Mouse (Mus musculus): ENCODE results near the gene Itga8. TPM values are rescaled to one million over a fixed set of nuclear protein-coding genes. Genes with fewer than 3 reads are reported as not detected.
A peak's percentile ranks its signal among the peaks of the same experiment; 100 is the strongest.

Itga8 gene
- total RNA-seq (2012; rRNA removed) = 2.4 and 2.5 TPM in 2 replicates

DNA sequence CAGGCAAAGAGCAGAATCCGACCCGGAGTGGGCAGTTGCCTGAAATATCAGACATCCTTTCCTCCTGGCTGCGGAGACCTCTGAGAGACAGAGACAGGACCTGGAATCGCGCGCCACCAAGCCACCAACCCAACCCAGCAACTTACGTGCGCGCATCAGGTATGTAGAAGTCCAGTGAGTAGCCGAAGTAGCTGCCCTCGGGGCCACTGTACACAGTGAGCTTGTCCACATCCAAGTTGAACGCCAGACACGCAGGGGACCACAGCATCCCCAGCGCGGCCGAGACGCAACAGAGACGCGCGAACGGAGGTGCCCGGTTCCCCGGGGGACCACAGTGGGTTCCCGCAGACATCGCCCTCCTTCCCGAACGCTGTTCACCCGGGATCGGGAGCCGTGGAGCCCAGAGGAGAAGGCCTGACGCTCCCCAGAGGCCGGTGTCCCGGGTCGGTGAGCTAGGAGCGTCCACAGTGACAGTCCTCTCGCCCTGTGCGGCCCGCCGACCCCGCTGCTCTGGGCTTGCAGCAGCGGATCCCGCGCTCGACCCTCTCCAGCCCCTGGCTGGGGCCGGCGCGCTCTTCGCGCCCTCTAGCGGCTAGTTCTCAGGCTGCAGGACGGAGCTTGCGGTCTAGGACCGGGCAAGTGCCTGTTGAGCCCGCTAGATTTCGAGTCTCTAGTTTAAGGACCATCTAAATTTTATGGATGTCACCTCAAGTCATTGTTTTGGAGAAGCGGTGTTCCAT, at the start of gene Itga8:
Gene Itga8, minus strand, starts transcription at position 492 of the 740 bp plus-strand sequence.
- peak within 1 kb of the TSS; percentile 75 for H3K9ac ChIP-seq (ENCODE audit: insufficient read depth, low read depth, low read length, poor library complexity, severe bottlenecking)
- TF ChIP-seq ZC3H11A (IDR thresholded peaks at IDR 0.05; ENCODE audit: borderline replicate concordance, low read depth, low read length) = peak; percentile 57; the same call in 1 of the 2 replicates
- no peak for TF ChIP-seq ZNF384 (IDR thresholded peaks at IDR 0.05; ENCODE audit: low read depth, low read length)
- H3K36me3 ChIP-seq (ENCODE audit: control insufficient read depth, insufficient read depth, low read length, poor library complexity, severe bottlenecking) = no peaks in the 10 kb centered on the region
- H3K9me3 ChIP-seq (ENCODE audit: control insufficient read depth, insufficient read depth, low read depth, low read length) = no peaks in the 10 kb centered on the region
- peak within 1 kb of the TSS; percentile 71 to 76 for H3K4me3 ChIP-seq (ENCODE audit: insufficient read depth in 1 of 2, low read depth in 1 of 2, low read length in 2 of 2, poor library complexity in 1 of 2, severe bottlenecking in 1 of 2)
- H3K27ac ChIP-seq (ENCODE audit: insufficient read depth, low read depth, low read length, poor library complexity, severe bottlenecking) = no peak within 1 kb of the TSS
- in situ Hi-C loops (cut with MboI; ENCODE audit: low sequenced_read_pairs in 2 of 2, unreplicated experiment in 2 of 2) = loop anchor here (25.0 kb wide), 1 partner anchor 289 kb away; no protein-coding TSS in a partner anchor
- H3K4me1 ChIP-seq (ENCODE audit: control insufficient read depth in 2 of 2, insufficient read depth in 2 of 2, low read length in 2 of 2, poor library complexity in 1 of 2) = no peaks in the 10 kb centered on the region
- DNase-seq (ENCODE audit: low read depth, low spot score) = peak; percentile 62

DNA sequence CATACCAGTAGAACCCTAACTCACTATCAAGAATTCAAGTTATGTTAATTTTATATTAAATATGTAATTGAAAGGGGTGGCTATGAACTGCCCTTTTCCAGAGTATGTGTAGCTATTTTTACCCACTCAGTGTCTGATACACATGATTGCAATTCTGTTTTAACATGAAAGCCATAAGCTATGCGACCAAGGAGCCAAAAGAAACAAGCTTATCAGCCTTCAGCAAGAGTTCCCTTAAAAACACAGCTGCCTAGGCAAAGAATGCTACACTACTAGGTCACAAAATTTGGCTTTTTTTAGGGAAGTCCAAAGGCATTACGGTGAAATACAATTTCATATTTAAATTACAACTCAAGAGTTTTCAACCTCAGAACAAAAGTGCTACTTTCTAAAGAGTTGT, 47.2 kb upstream of the Itga8 start:
- Histone ChIP-seq H3K27ac (ENCODE audit: insufficient read depth, low read depth, low read length, poor library complexity, severe bottlenecking) (no peak overlapping the region), H3K4me3 (ENCODE audit: insufficient read depth in 1 of 2, low read depth in 1 of 2, low read length in 2 of 2, poor library complexity in 1 of 2, severe bottlenecking in 1 of 2) (no peak overlapping the region), H3K4me1 (ENCODE audit: control insufficient read depth in 2 of 2, insufficient read depth in 2 of 2, low read length in 2 of 2, poor library complexity in 1 of 2) (no peaks in the 10 kb centered on the region), H3K9me3 (ENCODE audit: control insufficient read depth, insufficient read depth, low read depth, low read length) (no peaks in the 10 kb centered on the region), H3K36me3 (ENCODE audit: control insufficient read depth, insufficient read depth, low read length, poor library complexity, severe bottlenecking) (peaks cover 3% of the 10 kb centered on the region; the same call in 1 of the 2 replicates), H3K9ac (ENCODE audit: insufficient read depth, low read depth, low read length, poor library complexity, severe bottlenecking) (no peak overlapping the region)
- DNase-seq (ENCODE audit: low read depth, low spot score) = no peak
- in situ Hi-C loops (cut with MboI; ENCODE audit: low sequenced_read_pairs in 2 of 2, unreplicated experiment in 2 of 2) = no loop called here
- TF ChIP-seq HCFC1 (IDR thresholded peaks at IDR 0.05; ENCODE audit: borderline replicate concordance, insufficient read depth, low read length) (no peak), CHD2 (IDR thresholded peaks at IDR 0.05; ENCODE audit: low read depth, low read length) (no peak), ZC3H11A (IDR thresholded peaks at IDR 0.05; ENCODE audit: borderline replicate concordance, low read depth, low read length) (no peak), ZNF384 (IDR thresholded peaks at IDR 0.05; ENCODE audit: low read depth, low read length) (no peak), MAFK (IDR thresholded peaks at IDR 0.05; ENCODE audit: insufficient read depth, low read depth, low read length) (no peak)

- Histone ChIP-seq H3K4me3 (ENCODE audit: insufficient read depth in 1 of 2, low read depth in 1 of 2, low read length in 2 of 2, poor library complexity in 1 of 2, severe bottlenecking in 1 of 2) (no peak overlapping the region), H3K9me3 (ENCODE audit: control insufficient read depth, insufficient read depth, low read depth, low read length) (no peaks in the 10 kb centered on the region), H3K36me3 (ENCODE audit: control insufficient read depth, insufficient read depth, low read length, poor library complexity, severe bottlenecking) (no peaks in the 10 kb centered on the region), H3K4me1 (ENCODE audit: control insufficient read depth in 2 of 2, insufficient read depth in 2 of 2, low read length in 2 of 2, poor library complexity in 1 of 2) (peaks cover 2 to 6% of the 10 kb centered on the region in 2 experiments; a peak in 2 of 4 replicates), H3K9ac (ENCODE audit: insufficient read depth, low read depth, low read length, poor library complexity, severe bottlenecking) (no peak overlapping the region), H3K27ac (ENCODE audit: insufficient read depth, low read depth, low read length, poor library complexity, severe bottlenecking) (no peak overlapping the region)
- in situ Hi-C loops (cut with MboI; ENCODE audit: low sequenced_read_pairs in 2 of 2, unreplicated experiment in 2 of 2) = no loop called here
- DNase-seq (ENCODE audit: low read depth, low spot score) = no peak
- no peak for TF ChIP-seq HCFC1 (IDR thresholded peaks at IDR 0.05; ENCODE audit: borderline replicate concordance, insufficient read depth, low read length)
- no peak for TF ChIP-seq CHD2 (IDR thresholded peaks at IDR 0.05; ENCODE audit: low read depth, low read length)
- no peak for TF ChIP-seq ZC3H11A (IDR thresholded peaks at IDR 0.05; ENCODE audit: borderline replicate concordance, low read depth, low read length)
- TF ChIP-seq MAFK (IDR thresholded peaks at IDR 0.05; ENCODE audit: insufficient read depth, low read depth, low read length) = no peak
- no peak for TF ChIP-seq ZNF384 (IDR thresholded peaks at IDR 0.05; ENCODE audit: low read depth, low read length)
Observed at GRCm38 (mm10) chr2:12331962-12332361, 30.2 kb upstream of the Itga8 start.

- in situ Hi-C loops (cut with MboI; ENCODE audit: low sequenced_read_pairs in 2 of 2, unreplicated experiment in 2 of 2) = no loop called here
- DNase-seq (ENCODE audit: low read depth, low spot score) = no peak
- peaks cover 2 to 6% of the 10 kb centered on the region in 2 experiments; a peak in 2 of 4 replicates for H3K4me1 ChIP-seq (ENCODE audit: control insufficient read depth in 2 of 2, insufficient read depth in 2 of 2, low read length in 2 of 2, poor library complexity in 1 of 2)
- no peak overlapping the region for H3K4me3 ChIP-seq (ENCODE audit: insufficient read depth in 1 of 2, low read depth in 1 of 2, low read length in 2 of 2, poor library complexity in 1 of 2, severe bottlenecking in 1 of 2)
- no peaks in the 10 kb centered on the region for H3K9me3 ChIP-seq (ENCODE audit: control insufficient read depth, insufficient read depth, low read depth, low read length)
- no peak overlapping the region for H3K9ac ChIP-seq (ENCODE audit: insufficient read depth, low read depth, low read length, poor library complexity, severe bottlenecking)
- H3K27ac ChIP-seq (ENCODE audit: insufficient read depth, low read depth, low read length, poor library complexity, severe bottlenecking) = no peak overlapping the region
- TF ChIP-seq MAFK (IDR thresholded peaks at IDR 0.05; ENCODE audit: insufficient read depth, low read depth, low read length) = no peak
- TF ChIP-seq ZNF384 (IDR thresholded peaks at IDR 0.05; ENCODE audit: low read depth, low read length) = no peak
- TF ChIP-seq HCFC1 (IDR thresholded peaks at IDR 0.05; ENCODE audit: borderline replicate concordance, insufficient read depth, low read length) = no peak
- no peak for TF ChIP-seq CHD2 (IDR thresholded peaks at IDR 0.05; ENCODE audit: low read depth, low read length)
- TF ChIP-seq ZC3H11A (IDR thresholded peaks at IDR 0.05; ENCODE audit: borderline replicate concordance, low read depth, low read length) = no peak
- H3K36me3 ChIP-seq (ENCODE audit: control insufficient read depth, insufficient read depth, low read length, poor library complexity, severe bottlenecking) = no peaks in the 10 kb centered on the region
Observed at GRCm38 (mm10) chr2:12329620-12330019, 27.9 kb upstream of the Itga8 start.

All from ES-E14 (cell line).